Mouse (Mus musculus): ENCODE measurements around the gene Ccdc120. TPM values are rescaled to one million over a fixed set of nuclear protein-coding genes. Genes with fewer than 3 reads are reported as not detected.
A peak's percentile ranks its signal among the peaks of the same experiment; 100 is the strongest.

Gene Ccdc120
- polyA plus RNA-seq (2016; fragmentation: Nextera tagmentation; extraction: Ambion mirVana) = 29.6 and 31.1 TPM in 2 replicates

- H3K27me3 ChIP-seq = no peaks in the 10 kb centered on the region
- H3K9me3 ChIP-seq = no peaks in the 10 kb centered on the region
- H3K9ac ChIP-seq = peak within 1 kb of the TSS; percentile 70
- peak within 1 kb of the TSS; percentile 65 for H3K4me3 ChIP-seq (replicated peaks)
- no peaks in the 10 kb centered on the region for H3K36me3 ChIP-seq (replicated peaks)
- 12% methylated on average over 45 of the region's 56 CpGs for WGBS
- peak; percentile 92 for ATAC-seq (ENCODE audit: low FRiP score)
- peak within 1 kb of the TSS; percentile 58 for H3K4me2 ChIP-seq
- peaks cover 10% of the 10 kb centered on the region for H3K4me1 ChIP-seq
- 0 out of 2 replicates have a peak within 1 kb of the TSS, but pooled peaks have one; percentile 47 for H3K27ac ChIP-seq
Measured at GRCm38 (mm10) chrX:7750432-7751116, at the start of gene Ccdc120. Gene Ccdc120, minus strand, starts transcription at chrX:7750905.

- no peaks in the 10 kb centered on the region for H3K9me3 ChIP-seq
- WGBS = 85% methylated on average over 3 of the region's 3 CpGs
- peaks cover 14% of the 10 kb centered on the region for H3K36me3 ChIP-seq (replicated peaks)
- H3K4me1 ChIP-seq = no peaks in the 10 kb centered on the region
- no peak overlapping the region for H3K9ac ChIP-seq
- no peak overlapping the region for H3K27ac ChIP-seq
- no peak overlapping the region for H3K4me2 ChIP-seq
- ATAC-seq (ENCODE audit: low FRiP score) = no peak
- no peak overlapping the region for H3K4me3 ChIP-seq (replicated peaks)
- no peaks in the 10 kb centered on the region for H3K27me3 ChIP-seq
Measured at GRCm38 (mm10) chrX:7797327-7797726, 46.6 kb upstream of the Ccdc120 start.

DNA sequence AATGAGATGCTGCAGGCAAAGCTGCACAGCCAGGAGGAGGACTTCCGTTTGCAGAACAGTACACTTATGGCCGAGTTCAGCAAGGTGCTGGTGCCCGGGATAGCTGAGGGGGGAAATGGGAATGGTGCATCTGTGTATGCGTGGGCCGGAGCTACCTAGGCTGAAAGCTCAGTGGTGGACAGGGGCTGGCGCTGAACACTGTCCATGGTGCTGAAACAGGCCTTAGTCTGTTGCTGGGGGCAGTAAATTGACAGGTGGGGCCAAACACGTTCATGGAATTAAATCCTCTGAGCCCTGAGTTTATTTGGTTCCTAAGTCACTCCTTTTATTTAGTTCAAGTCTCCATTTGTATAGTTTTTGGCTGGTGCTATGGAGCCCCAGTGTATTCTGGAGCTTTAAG, 44.3 kb upstream of the Ccdc120 start:
- H3K27ac ChIP-seq = no peak overlapping the region
- H3K9me3 ChIP-seq = no peaks in the 10 kb centered on the region
- H3K4me2 ChIP-seq = no peak overlapping the region
- no peaks in the 10 kb centered on the region for H3K27me3 ChIP-seq
- no peak for ATAC-seq (ENCODE audit: low FRiP score)
- no peak overlapping the region for H3K9ac ChIP-seq
- peaks cover 1% of the 10 kb centered on the region for H3K36me3 ChIP-seq (replicated peaks)
- H3K4me1 ChIP-seq = no peaks in the 10 kb centered on the region
- no peak overlapping the region for H3K4me3 ChIP-seq (replicated peaks)
- 38% methylated on average over 7 of the region's 7 CpGs for WGBS

GRCm38 (mm10) chrX:7793361-7793760, 42.7 kb upstream of the Ccdc120 start:
- Histone ChIP-seq H3K27ac (no peak overlapping the region), H3K9ac (no peak overlapping the region), H3K36me3 (replicated peaks) (no peaks in the 10 kb centered on the region; the same call in 1 of the 2 replicates), H3K4me2 (no peak overlapping the region), H3K27me3 (no peaks in the 10 kb centered on the region), H3K4me3 (replicated peaks) (no peak overlapping the region), H3K4me1 (no peaks in the 10 kb centered on the region), H3K9me3 (no peaks in the 10 kb centered on the region)
- ATAC-seq (ENCODE audit: low FRiP score) = no peak
- 51% methylated on average over 3 of the region's 3 CpGs for WGBS

DNA sequence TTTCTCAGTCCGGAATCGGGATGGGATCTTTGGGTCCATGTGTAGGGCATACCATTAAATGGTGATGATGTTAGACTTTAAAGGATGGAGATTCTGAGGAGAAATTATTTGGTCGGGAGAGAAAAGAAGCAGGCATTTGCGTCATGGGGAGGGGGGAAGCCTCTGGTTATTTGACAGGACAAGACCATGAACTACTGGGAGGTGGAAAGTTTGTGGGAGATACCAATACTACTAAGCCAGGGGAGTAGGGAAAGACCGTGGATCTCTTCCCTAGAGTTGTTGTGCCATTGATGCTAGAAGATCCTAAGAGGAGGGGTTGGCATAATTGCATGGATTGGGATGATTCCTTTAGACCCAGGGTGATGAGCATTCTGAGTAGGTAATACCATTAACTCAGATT, 39.6 kb upstream of the Ccdc120 start:
- H3K4me1 ChIP-seq = no peaks in the 10 kb centered on the region
- H3K27ac ChIP-seq = no peak overlapping the region
- peak overlapping the region; percentile 59 for H3K4me2 ChIP-seq
- peak overlapping the region; percentile 53 for H3K4me3 ChIP-seq (replicated peaks)
- 18% methylated on average over 5 of the region's 5 CpGs for WGBS
- peak overlapping the region; percentile 59 for H3K9ac ChIP-seq
- ATAC-seq (ENCODE audit: low FRiP score) = 0 out of 2 replicates have a peak, but pooled peaks have one; percentile 11
- no peaks in the 10 kb centered on the region; the same call in 1 of the 2 replicates for H3K36me3 ChIP-seq (replicated peaks)
- no peaks in the 10 kb centered on the region for H3K9me3 ChIP-seq
- H3K27me3 ChIP-seq = no peaks in the 10 kb centered on the region

GRCm38 (mm10) chrX:7789542-7790136, 38.9 kb upstream of the Ccdc120 start, which contains the start of gene Gripap1:
Gene Gripap1, plus strand, starts transcription at chrX:7789765.
- H3K4me3 ChIP-seq (replicated peaks) = peak within 1 kb of the TSS; percentile 53
- no peak within 1 kb of the TSS for H3K27ac ChIP-seq
- H3K27me3 ChIP-seq = no peaks in the 10 kb centered on the region
- H3K4me2 ChIP-seq = peak within 1 kb of the TSS; percentile 59
- peak within 1 kb of the TSS; percentile 59 for H3K9ac ChIP-seq
- H3K9me3 ChIP-seq = no peaks in the 10 kb centered on the region
- no peaks in the 10 kb centered on the region for H3K4me1 ChIP-seq
- WGBS = 18% methylated on average over 24 of the region's 24 CpGs
- no peaks in the 10 kb centered on the region for H3K36me3 ChIP-seq (replicated peaks)
- ATAC-seq (ENCODE audit: low FRiP score) = peak; percentile 91

GRCm38 (mm10) chrX:7782603-7783092, 31.9 kb upstream of the Ccdc120 start:
- Histone ChIP-seq H3K9me3 (no peaks in the 10 kb centered on the region), H3K9ac (no peak overlapping the region), H3K27me3 (no peaks in the 10 kb centered on the region), H3K4me2 (no peak overlapping the region), H3K4me1 (no peaks in the 10 kb centered on the region), H3K27ac (no peak overlapping the region), H3K4me3 (replicated peaks) (no peak overlapping the region), H3K36me3 (replicated peaks) (no peaks in the 10 kb centered on the region)
- WGBS = 80% methylated on average over 4 of the region's 4 CpGs
- ATAC-seq (ENCODE audit: low FRiP score) = no peak

- WGBS = 20% methylated on average over 3 of the region's 3 CpGs
- no peak for ATAC-seq (ENCODE audit: low FRiP score)
- Histone ChIP-seq H3K36me3 (replicated peaks) (no peaks in the 10 kb centered on the region; the same call in none of the 2 replicates), H3K4me3 (replicated peaks) (no peak overlapping the region), H3K4me1 (no peaks in the 10 kb centered on the region), H3K9ac (no peak overlapping the region), H3K9me3 (no peaks in the 10 kb centered on the region), H3K27ac (no peak overlapping the region), H3K4me2 (no peak overlapping the region), H3K27me3 (no peaks in the 10 kb centered on the region)
Measured at GRCm38 (mm10) chrX:7779294-7779693, 28.6 kb upstream of the Ccdc120 start.

GRCm38 (mm10) chrX:7778450-7779244, 27.9 kb upstream of the Ccdc120 start:
- no peaks in the 10 kb centered on the region for H3K27me3 ChIP-seq
- H3K4me3 ChIP-seq (replicated peaks) = no peak overlapping the region
- H3K4me2 ChIP-seq = no peak overlapping the region
- H3K9me3 ChIP-seq = no peaks in the 10 kb centered on the region
- H3K36me3 ChIP-seq (replicated peaks) = no peaks in the 10 kb centered on the region; the same call in none of the 2 replicates
- ATAC-seq (ENCODE audit: low FRiP score) = no peak
- no peak overlapping the region for H3K27ac ChIP-seq
- no peak overlapping the region for H3K9ac ChIP-seq
- 75% methylated on average over 7 of the region's 7 CpGs for WGBS
- H3K4me1 ChIP-seq = no peaks in the 10 kb centered on the region

- WGBS = 49% methylated on average over 8 of the region's 8 CpGs
- no peaks in the 10 kb centered on the region; the same call in none of the 2 replicates for H3K36me3 ChIP-seq (replicated peaks)
- no peak overlapping the region for H3K27ac ChIP-seq
- no peak overlapping the region for H3K4me3 ChIP-seq (replicated peaks)
- no peak overlapping the region for H3K4me2 ChIP-seq
- H3K4me1 ChIP-seq = no peaks in the 10 kb centered on the region
- H3K9me3 ChIP-seq = no peaks in the 10 kb centered on the region
- no peaks in the 10 kb centered on the region for H3K27me3 ChIP-seq
- no peak overlapping the region for H3K9ac ChIP-seq
- peak; percentile 64; the same call in 1 of the 2 replicates for ATAC-seq (ENCODE audit: low FRiP score)
Measured at GRCm38 (mm10) chrX:7776329-7777082, 25.8 kb upstream of the Ccdc120 start.

DNA sequence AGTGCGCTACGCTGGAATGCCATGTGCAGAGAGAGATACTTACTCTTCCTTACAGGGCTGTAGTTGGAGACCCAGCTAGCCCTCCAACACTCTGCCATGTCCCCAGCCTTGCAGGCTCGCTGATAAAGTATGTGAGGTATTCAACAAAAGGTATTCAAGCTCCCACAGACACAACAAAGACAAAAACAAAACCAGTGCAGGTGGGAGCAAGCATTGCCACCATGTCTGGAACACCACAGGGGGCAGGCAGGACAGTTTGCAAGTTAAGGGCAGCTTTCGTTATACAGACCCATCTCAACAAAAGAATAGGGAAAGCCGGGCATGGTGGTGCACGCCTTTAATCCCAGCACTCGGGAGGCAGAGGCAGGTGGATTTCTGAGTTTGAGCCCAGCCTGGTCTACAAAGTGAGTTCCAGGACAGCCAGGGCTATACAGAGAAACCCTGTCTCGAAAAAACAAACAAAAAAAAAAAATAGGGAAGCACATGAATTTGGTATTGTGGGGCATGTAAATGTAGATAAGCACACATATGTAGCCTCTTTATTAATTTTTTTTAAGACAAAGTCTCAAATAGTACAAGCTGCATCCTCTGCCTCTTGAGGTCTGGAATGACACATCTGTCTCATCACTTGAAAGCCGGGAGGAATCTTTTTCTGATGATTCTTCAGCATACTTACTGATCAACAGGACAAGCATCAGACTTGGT, 24.9 kb upstream of the Ccdc120 start:
- H3K4me2 ChIP-seq = no peak overlapping the region
- no peaks in the 10 kb centered on the region for H3K9me3 ChIP-seq
- WGBS = 72% methylated on average over 9 of the region's 9 CpGs
- H3K36me3 ChIP-seq (replicated peaks) = peaks cover 3% of the 10 kb centered on the region
- no peak overlapping the region for H3K9ac ChIP-seq
- H3K4me1 ChIP-seq = no peaks in the 10 kb centered on the region
- no peak for ATAC-seq (ENCODE audit: low FRiP score)
- no peak overlapping the region for H3K4me3 ChIP-seq (replicated peaks)
- no peaks in the 10 kb centered on the region for H3K27me3 ChIP-seq
- H3K27ac ChIP-seq = no peak overlapping the region
